Mouse (Mus musculus) embryonic fibroblast, embryonic 13.5 days (primary cell): ENCODE measurements around the gene Amhr2. TPM values are rescaled to one million over a fixed set of nuclear protein-coding genes. Genes with fewer than 3 reads are reported as not detected.

Experiments
- H3K27ac ChIP-seq: 2 replicates; pipeline ENCODE4 v1.5.1; 2012; ENCODE audit warnings: low read length, control low read depth, inconsistent platforms; ENCODE audit not compliant: insufficient read depth
- H3K4me1 ChIP-seq: 2 replicates; pipeline ENCODE4 v1.6.1; 2011; ENCODE audit warnings: low read length; ENCODE audit not compliant: control insufficient read depth, insufficient read depth
- H3K4me3 ChIP-seq: 2 replicates; pipeline ENCODE4 v1.5.1; 2011; ENCODE audit warnings: mild to moderate bottlenecking, control low read depth, low read length; ENCODE audit not compliant: insufficient read depth
- CTCF ChIP-seq: IDR thresholded peaks from 2 replicates; pipeline ENCODE4 v1.5.1; 2011; ENCODE audit warnings: mild to moderate bottlenecking, control low read depth, low read length, moderate library complexity, borderline replicate concordance; ENCODE audit not compliant: insufficient read depth
- POLR2A ChIP-seq: IDR thresholded peaks from 2 replicates; pipeline ENCODE4 v1.6.1; 2011; ENCODE audit warnings: low read depth, mild to moderate bottlenecking, control low read depth, low read length, moderate library complexity
- polyA plus RNA-seq: library from polyadenylated mRNA; stranded (reverse); fragments of >200 nt; gene quantifications from 2 replicates; pipeline ENCODE4 v1.2.4, GENCODE M21; 2011; ENCODE audit warnings: low read depth; ENCODE audit not compliant: missing spikeins, insufficient read length

Gene Amhr2
- polyA plus RNA-seq, 1 experiment = not detected

- Histone ChIP-seq H3K4me1 (no peaks in the 10 kb centered on the region), H3K27ac (no peak overlapping the region), H3K4me3 (no peak overlapping the region)
- TF ChIP-seq POLR2A (no peak), CTCF (no peak)
These were observed 54.2 kb downstream of the Amhr2 start for GRCm38 (mm10) chr15:102499370-102499769.

GRCm38 (mm10) chr15:102499851-102500250 is 54.7 kb downstream of the Amhr2 start:
- Histone ChIP-seq H3K27ac (no peak overlapping the region), H3K4me3 (no peak overlapping the region), H3K4me1 (no peaks in the 10 kb centered on the region)
- TF ChIP-seq CTCF (no peak), POLR2A (no peak)

GRCm38 (mm10) chr15:102500479-102500878 is 55.3 kb downstream of the Amhr2 start:
- no peak overlapping the region for H3K27ac ChIP-seq
- TF ChIP-seq POLR2A = no peak
- TF ChIP-seq CTCF = no peak
- H3K4me1 ChIP-seq = no peaks in the 10 kb centered on the region
- H3K4me3 ChIP-seq = no peak overlapping the region

GRCm38 (mm10) chr15:102501084-102501814 is 56.1 kb downstream of the Amhr2 start:
- TF ChIP-seq CTCF = no peak
- TF ChIP-seq POLR2A = no peak
- Histone ChIP-seq H3K4me1 (no peaks in the 10 kb centered on the region), H3K4me3 (no peak overlapping the region), H3K27ac (no peak overlapping the region)

- TF ChIP-seq POLR2A = no peak
- TF ChIP-seq CTCF = no peak
- no peak overlapping the region for H3K27ac ChIP-seq
- H3K4me1 ChIP-seq = no peaks in the 10 kb centered on the region
- no peak overlapping the region for H3K4me3 ChIP-seq
These were observed 57.2 kb downstream of the Amhr2 start for GRCm38 (mm10) chr15:102502254-102502840.

GRCm38 (mm10) chr15:102503447-102503846 is 58.3 kb downstream of the Amhr2 start, which contains the start of gene Gm10337:
TSS of gene Gm10337 (plus strand) at chr15:102503722.
- TF ChIP-seq POLR2A (no peak), CTCF (no peak)
- H3K4me1 ChIP-seq = no peaks in the 10 kb centered on the region
- no peak within 1 kb of the TSS for H3K4me3 ChIP-seq
- H3K27ac ChIP-seq = no peak within 1 kb of the TSS

Other genes starting within 250 kb of the Amhr2 start
- gene Zfp740, start 242.1 kb upstream of the Amhr2 start, polyA plus RNA-seq = 40.9 and 49.5 TPM in 2 replicates
- gene Csad, start 240.6 kb upstream of the Amhr2 start, polyA plus RNA-seq = 36.5 and 42.7 TPM in 2 replicates
- gene Itgb7, start 213.4 kb upstream of the Amhr2 start, polyA plus RNA-seq = 0.51 TPM in 1 of 2 replicates, not detected in the other
- 70.6 and 91.2 TPM in 2 replicates for gene Rarg, start 187.8 kb upstream of the Amhr2 start, polyA plus RNA-seq
- 0.30 TPM in 1 of 2 replicates, not detected in the other for gene Gm9918, start 174.8 kb upstream of the Amhr2 start, polyA plus RNA-seq
- gene Mfsd5, start 165.9 kb upstream of the Amhr2 start, polyA plus RNA-seq = 47.3 and 55.8 TPM in 2 replicates
- 14.5 and 20.1 TPM in 2 replicates for gene Espl1, start 149.1 kb upstream of the Amhr2 start, polyA plus RNA-seq
- 239 and 257 TPM in 2 replicates for gene Pfdn5, start 119.3 kb upstream of the Amhr2 start, polyA plus RNA-seq
- 35.7 and 42.8 TPM in 2 replicates for gene Myg1, start 113.7 kb upstream of the Amhr2 start, polyA plus RNA-seq
- 107 and 109 TPM in 2 replicates for gene Aaas, start 94.6 kb upstream of the Amhr2 start, polyA plus RNA-seq
- 0.52 and 1.1 TPM in 2 replicates for gene Sp7, start 78.2 kb upstream of the Amhr2 start, polyA plus RNA-seq
- gene Sp1, start 39.2 kb upstream of the Amhr2 start, polyA plus RNA-seq = 42.6 and 51.9 TPM in 2 replicates
- gene Prr13, start 13.7 kb downstream of the Amhr2 start, polyA plus RNA-seq = 127 and 155 TPM in 2 replicates
- gene Pcbp2, start 25.2 kb downstream of the Amhr2 start, polyA plus RNA-seq = 653 and 702 TPM in 2 replicates
- not detected in 2 replicates for gene Gm10337, start 58.4 kb downstream of the Amhr2 start, polyA plus RNA-seq
- 19.1 and 20.9 TPM in 2 replicates for gene Map3k12, start 71.7 kb downstream of the Amhr2 start, polyA plus RNA-seq
- 39.5 and 44.5 TPM in 2 replicates for gene Tarbp2, start 72.8 kb downstream of the Amhr2 start, polyA plus RNA-seq
- gene Npff, start 79.6 kb downstream of the Amhr2 start, polyA plus RNA-seq = 1.2 and 1.4 TPM in 2 replicates
- 2.0 TPM in 1 of 2 replicates, not detected in the other for gene Gm28047, start 179.7 kb downstream of the Amhr2 start, polyA plus RNA-seq
- gene Atf7, start 180.1 kb downstream of the Amhr2 start, polyA plus RNA-seq = 64.8 and 68.7 TPM in 2 replicates
- 60.3 and 158 TPM in 2 replicates for gene Atp5g2, start 227.0 kb downstream of the Amhr2 start, polyA plus RNA-seq